Mouse (Mus musculus) thymus, adult 2 months (tissue): ENCODE measurements around the gene Rarb.

Experiments used
- CTCF ChIP-seq: fragments of 200-500 bp; IDR thresholded peaks from 2 replicates; pipeline ENCODE4 v1.5.1; 2012; ENCODE audit warnings: mild to moderate bottlenecking, control low read depth, low read length, moderate library complexity, borderline replicate concordance; ENCODE audit not compliant: control insufficient read depth, poor library complexity, insufficient read depth; ENCODE audit errors: extremely low read depth
- POLR2A ChIP-seq: fragments of 200-500 bp; IDR thresholded peaks from 2 replicates; pipeline ENCODE4 v1.6.1; 2012; ENCODE audit warnings: mild to moderate bottlenecking, low read length, control low read depth, moderate library complexity; ENCODE audit not compliant: control insufficient read depth, poor library complexity, insufficient read depth; ENCODE audit errors: extremely low read depth

- TF ChIP-seq POLR2A (no peak), CTCF (no peak)
Measured at GRCm38 (mm10) chr14:16639153-16639943, 179.6 kb downstream of the Rarb start.
